Mouse (Mus musculus): ENCODE data around the gene Scrt2. TPM values are rescaled to one million over a fixed set of nuclear protein-coding genes. Genes with fewer than 3 reads are reported as not detected.

The Scrt2 gene
- polyA plus RNA-seq, 1 experiment from 2014 or later, result 16.9 TPM

- H3K4me1 ChIP-seq (replicated peaks; ENCODE audit: control insufficient read depth, insufficient read depth, low read length), result peaks cover 71% of the 10 kb centered on the region
Measured at GRCm38 (mm10) chr2:152089581-152089980, 8.3 kb downstream of the Scrt2 start.

GRCm38 (mm10) chr2:152090486-152090885 is 9.2 kb downstream of the Scrt2 start:
- Histone ChIP-seq H3K9me3 (ENCODE audit: control insufficient read depth, low read length) (no peaks in the 10 kb centered on the region), H3K4me3 (replicated peaks; ENCODE audit: low read length) (no peak overlapping the region), H3K36me3 (ENCODE audit: control insufficient read depth, insufficient read depth) (peaks cover 3% of the 10 kb centered on the region; the same call in 1 of the 2 replicates), H3K4me1 (replicated peaks; ENCODE audit: control insufficient read depth, insufficient read depth, low read length) (peaks cover 70% of the 10 kb centered on the region), H3K27ac (ENCODE audit: low read length) (no peak overlapping the region), H3K4me2 (ENCODE audit: low read length) (no peak overlapping the region), H3K27me3 (replicated peaks; ENCODE audit: control insufficient read depth, insufficient read depth, low read length) (no peaks in the 10 kb centered on the region), H3K9ac (replicated peaks; ENCODE audit: low read depth, low read length) (no peak overlapping the region)
- 86% methylated on average over 5 of the region's 5 CpGs for WGBS
- no peak for ATAC-seq

More at GRCm38 (mm10) chr2:152089581-152089980, 8.3 kb downstream of the Scrt2 start:
- Histone ChIP-seq H3K27ac (ENCODE audit: low read length) (no peak overlapping the region), H3K36me3 (ENCODE audit: control insufficient read depth, insufficient read depth) (peaks cover 3% of the 10 kb centered on the region; the same call in 1 of the 2 replicates), H3K9me3 (ENCODE audit: control insufficient read depth, low read length) (no peaks in the 10 kb centered on the region), H3K4me2 (ENCODE audit: low read length) (no peak overlapping the region), H3K4me3 (replicated peaks; ENCODE audit: low read length) (no peak overlapping the region), H3K9ac (replicated peaks; ENCODE audit: low read depth, low read length) (no peak overlapping the region), H3K27me3 (replicated peaks; ENCODE audit: control insufficient read depth, insufficient read depth, low read length) (no peaks in the 10 kb centered on the region)
- 78% methylated on average over 5 of the region's 5 CpGs for WGBS
- ATAC-seq, result no peak

- Histone ChIP-seq H3K27me3 (replicated peaks; ENCODE audit: control insufficient read depth, insufficient read depth, low read length) (no peaks in the 10 kb centered on the region), H3K4me3 (replicated peaks; ENCODE audit: low read length) (no peak overlapping the region), H3K36me3 (ENCODE audit: control insufficient read depth, insufficient read depth) (peaks cover 3% of the 10 kb centered on the region; the same call in 1 of the 2 replicates), H3K27ac (ENCODE audit: low read length) (no peak overlapping the region), H3K4me2 (ENCODE audit: low read length) (no peak overlapping the region), H3K4me1 (replicated peaks; ENCODE audit: control insufficient read depth, insufficient read depth, low read length) (peaks cover 65% of the 10 kb centered on the region), H3K9ac (replicated peaks; ENCODE audit: low read depth, low read length) (no peak overlapping the region), H3K9me3 (ENCODE audit: control insufficient read depth, low read length) (no peaks in the 10 kb centered on the region)
- no peak for ATAC-seq
- 19% methylated on average over 12 of the region's 12 CpGs for WGBS
Measured at GRCm38 (mm10) chr2:152091342-152092056, 10.2 kb downstream of the Scrt2 start.

- peak overlapping the region; percentile 17; the same call in 1 of the 2 replicates for H3K27ac ChIP-seq (ENCODE audit: low read length)
Measured at GRCm38 (mm10) chr2:152092927-152093326, 11.6 kb downstream of the Scrt2 start.

GRCm38 (mm10) chr2:152093356-152093792 is 12.0 kb downstream of the Scrt2 start:
- 1% methylated on average over 50 of the region's 60 CpGs for WGBS
- Histone ChIP-seq H3K9me3 (ENCODE audit: control insufficient read depth, low read length) (no peaks in the 10 kb centered on the region), H3K27ac (ENCODE audit: low read length) (no peak overlapping the region), H3K4me1 (replicated peaks; ENCODE audit: control insufficient read depth, insufficient read depth, low read length) (peaks cover 47% of the 10 kb centered on the region), H3K4me2 (ENCODE audit: low read length) (peak overlapping the region; percentile 47), H3K9ac (replicated peaks; ENCODE audit: low read depth, low read length) (peak overlapping the region; percentile 45), H3K36me3 (ENCODE audit: control insufficient read depth, insufficient read depth) (0 out of 2 replicates have a peak, but pooled peaks cover 3% of the 10 kb centered on the region), H3K27me3 (replicated peaks; ENCODE audit: control insufficient read depth, insufficient read depth, low read length) (no peaks in the 10 kb centered on the region), H3K4me3 (replicated peaks; ENCODE audit: low read length) (peak overlapping the region; percentile 37)
- ATAC-seq, result peak; percentile 9; the same call in 1 of the 2 replicates

More at GRCm38 (mm10) chr2:152092927-152093326, 11.6 kb downstream of the Scrt2 start:
- Histone ChIP-seq H3K36me3 (ENCODE audit: control insufficient read depth, insufficient read depth) (peaks cover 3% of the 10 kb centered on the region; the same call in 1 of the 2 replicates), H3K9me3 (ENCODE audit: control insufficient read depth, low read length) (no peaks in the 10 kb centered on the region), H3K4me1 (replicated peaks; ENCODE audit: control insufficient read depth, insufficient read depth, low read length) (peaks cover 50% of the 10 kb centered on the region), H3K27me3 (replicated peaks; ENCODE audit: control insufficient read depth, insufficient read depth, low read length) (no peaks in the 10 kb centered on the region), H3K4me3 (replicated peaks; ENCODE audit: low read length) (peak overlapping the region; percentile 37), H3K9ac (replicated peaks; ENCODE audit: low read depth, low read length) (peak overlapping the region; percentile 45), H3K4me2 (ENCODE audit: low read length) (peak overlapping the region; percentile 40)
- peak; percentile 14 for ATAC-seq
- 6% methylated on average over 45 of the region's 45 CpGs for WGBS

GRCm38 (mm10) chr2:152094856-152095545 is 13.7 kb downstream of the Scrt2 start:
- peaks cover 40% of the 10 kb centered on the region for H3K4me1 ChIP-seq (replicated peaks; ENCODE audit: control insufficient read depth, insufficient read depth, low read length)
- peak overlapping the region; percentile 36 for H3K9ac ChIP-seq (replicated peaks; ENCODE audit: low read depth, low read length)
- WGBS, result 11% methylated on average over 29 of the region's 29 CpGs
- H3K4me2 ChIP-seq (ENCODE audit: low read length), result peak overlapping the region; percentile 22; the same call in 1 of the 2 replicates
- no peaks in the 10 kb centered on the region for H3K27me3 ChIP-seq (replicated peaks; ENCODE audit: control insufficient read depth, insufficient read depth, low read length)
- no peaks in the 10 kb centered on the region for H3K9me3 ChIP-seq (ENCODE audit: control insufficient read depth, low read length)
- no peak overlapping the region; the same call in 1 of the 2 replicates for H3K27ac ChIP-seq (ENCODE audit: low read length)
- no peak overlapping the region for H3K4me3 ChIP-seq (replicated peaks; ENCODE audit: low read length)
- 0 out of 2 replicates have a peak, but pooled peaks have one; percentile 1 for ATAC-seq
- 0 out of 2 replicates have a peak, but pooled peaks cover 2% of the 10 kb centered on the region for H3K36me3 ChIP-seq (ENCODE audit: control insufficient read depth, insufficient read depth)

GRCm38 (mm10) chr2:152096922-152097321 is 15.6 kb downstream of the Scrt2 start:
- ATAC-seq, result no peak
- H3K4me3 ChIP-seq (replicated peaks; ENCODE audit: low read length), result no peak overlapping the region
- no peak overlapping the region for H3K27ac ChIP-seq (ENCODE audit: low read length)
- peaks cover 32% of the 10 kb centered on the region for H3K4me1 ChIP-seq (replicated peaks; ENCODE audit: control insufficient read depth, insufficient read depth, low read length)
- 57% methylated on average over 2 of the region's 2 CpGs for WGBS
- no peaks in the 10 kb centered on the region for H3K27me3 ChIP-seq (replicated peaks; ENCODE audit: control insufficient read depth, insufficient read depth, low read length)
- H3K36me3 ChIP-seq (ENCODE audit: control insufficient read depth, insufficient read depth), result no peaks in the 10 kb centered on the region
- no peaks in the 10 kb centered on the region for H3K9me3 ChIP-seq (ENCODE audit: control insufficient read depth, low read length)
- H3K4me2 ChIP-seq (ENCODE audit: low read length), result no peak overlapping the region
- no peak overlapping the region for H3K9ac ChIP-seq (replicated peaks; ENCODE audit: low read depth, low read length)

GRCm38 (mm10) chr2:152097916-152098315 is 16.6 kb downstream of the Scrt2 start:
- Histone ChIP-seq H3K4me2 (ENCODE audit: low read length) (no peak overlapping the region), H3K9me3 (ENCODE audit: control insufficient read depth, low read length) (no peaks in the 10 kb centered on the region), H3K4me1 (replicated peaks; ENCODE audit: control insufficient read depth, insufficient read depth, low read length) (peaks cover 26% of the 10 kb centered on the region), H3K9ac (replicated peaks; ENCODE audit: low read depth, low read length) (no peak overlapping the region), H3K27me3 (replicated peaks; ENCODE audit: control insufficient read depth, insufficient read depth, low read length) (no peaks in the 10 kb centered on the region), H3K27ac (ENCODE audit: low read length) (no peak overlapping the region), H3K4me3 (replicated peaks; ENCODE audit: low read length) (no peak overlapping the region), H3K36me3 (ENCODE audit: control insufficient read depth, insufficient read depth) (no peaks in the 10 kb centered on the region)
- WGBS, result 69% methylated on average over 11 of the region's 11 CpGs
- 0 out of 2 replicates have a peak, but pooled peaks have one; percentile 14 for ATAC-seq

DNA sequence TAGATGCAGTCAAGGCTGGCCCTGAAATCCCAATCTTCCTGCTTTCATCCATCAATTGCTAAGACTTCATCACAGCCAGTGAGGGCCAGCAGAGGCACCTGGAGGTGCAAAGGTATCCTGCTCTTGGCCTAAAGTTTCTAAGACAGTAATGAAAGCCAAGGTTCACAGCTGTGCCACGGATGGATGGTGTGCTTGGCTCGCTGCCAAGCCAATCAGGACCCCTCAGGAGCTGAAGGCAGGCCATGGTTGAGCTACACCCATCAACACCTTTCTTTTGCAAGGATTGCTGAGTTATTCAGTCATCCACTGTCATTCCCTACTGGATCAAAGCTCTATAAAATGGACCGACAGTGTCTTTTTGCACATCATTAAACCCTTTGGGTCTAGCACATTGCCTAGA is 18.2 kb downstream of the Scrt2 start:
- Histone ChIP-seq H3K9ac (replicated peaks; ENCODE audit: low read depth, low read length) (no peak overlapping the region), H3K4me2 (ENCODE audit: low read length) (no peak overlapping the region), H3K9me3 (ENCODE audit: control insufficient read depth, low read length) (no peaks in the 10 kb centered on the region), H3K27ac (ENCODE audit: low read length) (no peak overlapping the region), H3K4me3 (replicated peaks; ENCODE audit: low read length) (no peak overlapping the region), H3K27me3 (replicated peaks; ENCODE audit: control insufficient read depth, insufficient read depth, low read length) (no peaks in the 10 kb centered on the region), H3K36me3 (ENCODE audit: control insufficient read depth, insufficient read depth) (no peaks in the 10 kb centered on the region), H3K4me1 (replicated peaks; ENCODE audit: control insufficient read depth, insufficient read depth, low read length) (peaks cover 13% of the 10 kb centered on the region)
- ATAC-seq, result no peak
- WGBS, result 45% methylated on average over 3 of the region's 3 CpGs
